Mouse (Mus musculus) retina, postnatal 1 day (tissue): ENCODE measurements around the gene Prrx1.

Source experiments
- DNase-seq: peaks from one replicate; pipeline ENCODE4 v3.0.0-alpha.2; 2012

Gene Prrx1

GRCm38 (mm10) chr1:163311006-163311836 is 2.3 kb downstream of the Prrx1 start:
- peak; percentile 6 for DNase-seq

GRCm38 (mm10) chr1:163310023-163310754 is 3.3 kb downstream of the Prrx1 start:
- no peak for DNase-seq

- DNase-seq, result peak; percentile 18
Measured at GRCm38 (mm10) chr1:163309466-163309865, 4.0 kb downstream of the Prrx1 start.

- peak; percentile 42 for DNase-seq
Measured at GRCm38 (mm10) chr1:163308631-163309030, 4.9 kb downstream of the Prrx1 start.

- DNase-seq, result no peak
Measured at GRCm38 (mm10) chr1:163307706-163308105, 5.8 kb downstream of the Prrx1 start.

GRCm38 (mm10) chr1:163305956-163306355 is 7.6 kb downstream of the Prrx1 start:
- DNase-seq, result no peak

- no peak for DNase-seq
Measured at GRCm38 (mm10) chr1:163304837-163305236, 8.7 kb downstream of the Prrx1 start.

- DNase-seq, result no peak
Measured at GRCm38 (mm10) chr1:163302292-163302691, 11.2 kb downstream of the Prrx1 start.

GRCm38 (mm10) chr1:163293152-163293551 is 20.4 kb downstream of the Prrx1 start:
- DNase-seq, result no peak

GRCm38 (mm10) chr1:163291925-163292324 is 21.6 kb downstream of the Prrx1 start:
- DNase-seq, result no peak

GRCm38 (mm10) chr1:163289131-163289530 is 24.4 kb downstream of the Prrx1 start:
- no peak for DNase-seq

GRCm38 (mm10) chr1:163285539-163285938 is 28.0 kb downstream of the Prrx1 start:
- no peak for DNase-seq

GRCm38 (mm10) chr1:163285136-163285535 is 28.4 kb downstream of the Prrx1 start:
- DNase-seq, result no peak

- no peak for DNase-seq
Measured at GRCm38 (mm10) chr1:163283980-163284635, 29.4 kb downstream of the Prrx1 start.

- no peak for DNase-seq
Measured at GRCm38 (mm10) chr1:163281450-163282198, 31.9 kb downstream of the Prrx1 start.

GRCm38 (mm10) chr1:163280842-163281122 is 32.7 kb downstream of the Prrx1 start:
- no peak for DNase-seq

GRCm38 (mm10) chr1:163280097-163280841 is 33.2 kb downstream of the Prrx1 start:
- no peak for DNase-seq

- DNase-seq, result no peak
Measured at GRCm38 (mm10) chr1:163277069-163277468, 36.4 kb downstream of the Prrx1 start.

GRCm38 (mm10) chr1:163274919-163275318 is 38.6 kb downstream of the Prrx1 start:
- no peak for DNase-seq

GRCm38 (mm10) chr1:163273132-163273531 is 40.4 kb downstream of the Prrx1 start:
- no peak for DNase-seq

- no peak for DNase-seq
Measured at GRCm38 (mm10) chr1:163266853-163267538, 46.5 kb downstream of the Prrx1 start.

GRCm38 (mm10) chr1:163257298-163257697 is 56.2 kb downstream of the Prrx1 start:
- no peak for DNase-seq
